Mouse (Mus musculus) G1E-ER4 (cell line): Measurements from ENCODE around the gene Tubb5. TPM values are rescaled to one million over a fixed set of nuclear protein-coding genes. Genes with fewer than 3 reads are reported as not detected.

Source experiments
- GATA1 ChIP-seq: IDR thresholded peaks from one replicate; pipeline ENCODE4 v1.8.0; 2012; ENCODE audit warnings: low read length, inconsistent platforms
- polyA plus RNA-seq: library from polyadenylated mRNA; stranded (reverse); fragments of >175 nt; gene quantifications from 2 replicates; pipeline ENCODE4 v1.2.3, GENCODE M21; 2012

Tubb5 gene
- polyA plus RNA-seq, 1 experiment = 178 TPM

DNA sequence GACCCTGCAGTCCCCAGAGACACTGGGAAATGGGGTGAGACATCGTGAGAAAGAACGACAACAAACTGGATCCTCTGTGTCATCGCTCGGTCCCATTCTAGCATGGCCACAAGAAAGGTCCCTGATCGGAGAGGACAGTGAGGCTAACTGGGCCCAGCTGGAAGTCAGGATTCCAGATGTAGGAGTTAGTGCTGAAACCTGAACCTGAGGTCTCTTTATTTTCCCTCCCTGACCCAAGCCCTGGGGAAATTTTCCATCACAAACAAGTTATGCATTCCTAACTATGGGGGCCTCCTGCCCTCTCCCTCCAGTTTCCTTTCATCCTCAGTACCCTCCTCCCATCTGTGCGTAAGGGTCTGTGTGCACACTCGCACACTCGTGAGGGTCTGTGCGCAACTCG, 20.9 kb downstream of the Tubb5 start:
- TF ChIP-seq GATA1 = no peak

DNA sequence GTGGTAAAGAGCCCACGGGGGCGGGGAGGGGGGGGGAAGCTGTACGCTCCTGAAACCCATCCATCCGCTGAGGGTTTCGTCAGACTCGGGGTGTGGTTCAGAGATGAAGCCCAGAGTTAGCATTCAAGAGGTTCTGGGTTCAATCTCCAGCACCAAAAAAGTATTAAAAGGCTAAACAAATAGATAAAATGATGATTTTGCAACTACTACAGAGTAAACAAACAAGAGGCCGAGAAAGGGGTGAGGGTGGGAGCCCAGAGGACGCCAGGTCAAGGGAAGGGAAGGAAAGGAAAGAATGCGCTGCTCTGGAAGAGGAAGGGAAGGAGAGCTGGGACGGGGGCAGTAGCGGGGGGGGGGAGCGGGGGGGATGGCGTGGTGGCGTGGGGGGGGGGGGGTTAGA, 21.4 kb downstream of the Tubb5 start:
- TF ChIP-seq GATA1 = no peak

DNA sequence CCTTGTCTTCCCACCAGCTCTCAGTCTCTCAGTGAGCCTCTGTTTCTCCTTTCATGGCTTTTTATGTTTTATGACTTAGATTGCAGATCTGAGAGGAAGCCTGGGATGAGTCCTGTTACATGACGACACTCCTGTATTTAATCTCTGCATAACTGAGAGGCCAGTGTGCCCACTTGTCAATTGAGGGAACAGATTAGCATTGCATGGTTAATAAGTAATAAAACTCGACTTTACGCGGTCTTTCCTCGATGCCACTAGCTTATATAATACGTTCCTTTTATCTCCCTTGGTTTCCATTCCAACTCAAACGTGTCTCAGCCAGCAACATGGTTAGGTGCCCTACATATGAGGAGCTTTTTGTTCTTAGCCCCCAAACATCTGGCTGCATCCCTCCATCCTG, 22.3 kb downstream of the Tubb5 start:
- no peak for TF ChIP-seq GATA1

DNA sequence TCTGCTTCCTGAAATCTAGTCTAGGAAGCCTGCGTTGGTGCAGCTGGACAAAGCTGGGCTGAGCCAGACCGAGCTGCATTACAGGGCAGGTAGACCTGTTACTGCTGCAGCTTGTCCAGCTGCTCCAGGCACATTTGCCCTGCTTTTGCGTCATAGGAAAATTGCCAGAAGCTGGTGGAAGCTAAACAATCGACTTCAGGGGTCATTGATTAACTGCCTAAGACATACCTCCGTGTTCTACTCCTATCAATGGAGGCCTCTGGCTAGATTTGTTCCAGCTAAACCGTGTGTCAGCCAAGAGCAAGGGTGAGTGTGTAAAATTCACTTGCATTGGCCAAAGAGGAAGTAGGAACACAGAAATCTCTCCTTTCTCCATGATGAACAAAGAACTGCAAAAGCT, 23.4 kb downstream of the Tubb5 start:
- no peak for TF ChIP-seq GATA1

DNA sequence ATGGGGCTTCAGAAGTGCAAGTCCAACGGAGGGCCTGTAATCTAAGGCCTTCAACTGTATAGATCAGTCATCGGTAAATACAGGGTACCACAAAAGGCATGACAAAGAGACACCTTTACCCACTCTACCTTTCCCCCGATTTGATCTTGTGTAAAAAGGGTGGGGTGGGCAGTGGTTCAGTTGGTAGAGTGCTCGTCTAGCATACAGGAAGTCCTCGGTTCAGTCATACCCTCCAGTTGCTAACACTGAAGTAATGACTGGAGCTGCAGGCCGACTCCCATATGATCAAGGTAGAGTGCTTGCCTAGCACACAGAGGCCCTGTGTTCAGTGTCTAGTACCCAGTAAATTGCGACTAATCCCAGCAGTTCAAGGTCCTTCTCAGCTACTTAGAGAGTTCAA, 24.5 kb downstream of the Tubb5 start:
- no peak for TF ChIP-seq GATA1

DNA sequence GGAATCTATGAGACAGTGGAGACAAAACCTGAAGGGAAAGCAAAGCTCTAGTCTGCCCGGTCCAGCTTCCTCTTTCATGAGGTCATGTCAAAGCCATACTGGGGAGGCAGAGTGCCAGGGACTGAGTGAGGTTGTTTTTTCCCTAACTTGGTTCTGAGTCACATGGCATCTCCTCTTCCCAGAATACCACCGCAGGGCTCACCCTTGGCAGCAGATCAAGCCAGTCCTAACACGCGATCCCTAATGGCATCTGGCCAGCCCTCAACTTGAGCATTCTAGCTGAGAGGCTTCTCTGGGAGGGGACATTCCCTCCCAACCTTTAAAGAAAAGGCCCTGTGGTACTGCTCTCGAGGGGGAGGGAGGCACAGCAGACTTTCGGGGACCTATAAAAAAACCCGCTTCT, 24.9 kb downstream of the Tubb5 start:
- TF ChIP-seq GATA1 = no peak

DNA sequence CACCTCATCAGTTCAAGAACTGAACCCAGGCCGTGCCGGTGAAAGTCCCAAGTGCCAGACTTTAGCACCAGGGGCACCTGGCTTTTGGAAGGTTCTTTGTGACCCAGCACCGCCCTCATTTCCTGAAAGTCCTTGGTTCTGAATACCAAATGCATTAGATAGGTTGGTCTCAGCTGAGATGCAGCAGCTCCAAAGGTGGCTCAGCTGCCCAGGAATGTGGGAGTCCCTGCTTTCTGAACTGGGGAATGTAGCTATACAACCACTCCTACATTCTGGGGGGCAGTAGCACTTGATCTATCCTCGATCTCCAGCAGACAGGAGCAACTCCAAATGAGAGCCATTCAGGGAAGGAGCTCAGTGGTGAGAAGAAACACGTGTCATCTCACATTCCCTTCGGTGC, 25.4 kb downstream of the Tubb5 start:
- no peak for TF ChIP-seq GATA1

DNA sequence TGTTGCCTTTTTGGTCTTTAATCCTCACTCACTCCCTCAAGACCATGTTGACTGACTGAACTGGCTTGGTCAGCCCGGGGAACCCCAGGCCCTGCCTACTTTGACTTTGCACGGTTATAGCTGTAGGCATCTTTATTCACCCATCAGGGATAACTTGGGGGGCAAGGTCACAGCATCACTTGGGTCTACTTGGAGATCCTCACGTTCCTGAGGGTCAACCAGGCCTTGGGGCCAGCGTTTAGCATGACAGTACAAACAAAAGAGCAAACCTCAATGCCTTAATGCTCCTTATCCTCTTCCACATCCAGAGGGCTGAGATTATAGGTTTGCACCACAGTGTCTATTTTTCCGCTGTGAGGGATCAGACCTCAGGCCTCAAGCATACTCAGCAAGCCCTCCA, 25.8 kb downstream of the Tubb5 start:
- TF ChIP-seq GATA1 = no peak

DNA sequence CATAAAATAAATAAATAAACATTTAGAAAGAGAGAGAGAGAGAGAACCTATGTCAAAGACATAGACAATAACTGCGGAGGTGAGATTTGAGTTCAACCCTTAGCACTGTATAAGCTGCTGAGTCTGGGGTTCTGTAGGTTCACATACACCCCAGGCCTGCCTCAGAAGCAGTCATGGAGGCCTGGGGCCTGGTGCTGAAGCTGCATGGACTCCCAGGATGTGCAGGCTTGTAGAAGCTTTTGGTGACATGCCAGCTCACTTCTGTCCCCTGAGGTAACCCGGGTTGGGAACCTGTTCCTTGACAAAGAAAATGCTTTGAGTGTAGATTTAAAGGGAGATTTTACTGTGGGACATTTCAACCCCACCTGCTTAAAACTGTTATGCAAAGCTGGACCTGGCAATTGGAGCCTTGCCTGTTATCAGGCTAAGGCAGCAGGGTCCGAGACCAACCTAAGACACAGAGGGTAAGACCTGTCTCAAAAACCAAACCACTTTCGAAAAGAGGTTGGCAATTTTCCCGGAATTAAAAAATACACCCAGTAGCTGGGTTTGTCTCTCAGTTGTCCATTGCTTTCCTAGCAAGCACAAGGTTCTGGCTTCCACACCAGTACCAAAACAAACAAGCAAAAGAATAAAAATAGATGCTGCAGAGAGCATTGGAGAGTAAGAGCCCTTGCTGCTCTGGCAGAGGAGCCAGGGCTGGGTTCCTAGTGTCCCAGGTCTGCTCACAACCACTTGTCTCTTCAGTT, 27.0 kb downstream of the Tubb5 start:
- TF ChIP-seq GATA1 = no peak

DNA sequence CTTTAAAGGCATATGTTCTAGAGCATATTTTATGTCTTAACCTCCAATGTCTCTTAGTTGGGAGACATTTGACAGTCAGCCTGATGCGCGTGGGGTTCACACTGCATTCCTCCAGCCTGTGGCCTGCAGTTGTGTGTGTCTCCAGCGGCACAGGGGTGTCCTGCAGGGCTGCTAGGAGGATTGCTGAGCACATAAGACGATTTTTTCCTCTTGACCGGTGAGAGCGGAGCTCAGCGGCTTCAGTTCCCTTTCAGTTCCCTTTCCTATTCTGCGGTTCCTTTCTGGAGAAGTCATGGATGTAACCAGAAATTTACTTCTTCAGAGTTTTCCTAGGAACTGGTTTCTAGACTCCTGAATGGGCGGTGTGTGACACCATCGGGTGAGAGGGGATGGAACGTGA, 28.7 kb downstream of the Tubb5 start:
- TF ChIP-seq GATA1 = no peak

DNA sequence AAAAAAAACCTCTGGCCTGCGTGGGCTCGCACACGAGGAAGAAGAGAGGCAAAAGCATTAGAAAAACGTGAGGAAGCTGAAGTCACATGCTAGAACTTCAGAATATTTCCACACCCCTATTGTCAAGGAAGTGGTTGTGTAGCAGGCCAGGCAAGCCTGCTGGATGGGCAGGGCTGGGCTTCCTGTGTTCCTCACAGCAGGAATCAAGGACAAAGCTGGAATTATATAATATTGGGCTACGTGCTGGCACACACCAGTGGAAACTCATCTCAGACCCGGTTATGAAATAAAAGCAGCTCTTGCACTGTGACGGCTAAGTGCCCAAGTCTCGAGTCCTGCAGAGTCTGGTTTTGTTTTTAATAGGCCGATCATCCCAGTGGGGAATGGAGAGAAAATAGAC, 30.0 kb downstream of the Tubb5 start:
- TF ChIP-seq GATA1 = no peak

DNA sequence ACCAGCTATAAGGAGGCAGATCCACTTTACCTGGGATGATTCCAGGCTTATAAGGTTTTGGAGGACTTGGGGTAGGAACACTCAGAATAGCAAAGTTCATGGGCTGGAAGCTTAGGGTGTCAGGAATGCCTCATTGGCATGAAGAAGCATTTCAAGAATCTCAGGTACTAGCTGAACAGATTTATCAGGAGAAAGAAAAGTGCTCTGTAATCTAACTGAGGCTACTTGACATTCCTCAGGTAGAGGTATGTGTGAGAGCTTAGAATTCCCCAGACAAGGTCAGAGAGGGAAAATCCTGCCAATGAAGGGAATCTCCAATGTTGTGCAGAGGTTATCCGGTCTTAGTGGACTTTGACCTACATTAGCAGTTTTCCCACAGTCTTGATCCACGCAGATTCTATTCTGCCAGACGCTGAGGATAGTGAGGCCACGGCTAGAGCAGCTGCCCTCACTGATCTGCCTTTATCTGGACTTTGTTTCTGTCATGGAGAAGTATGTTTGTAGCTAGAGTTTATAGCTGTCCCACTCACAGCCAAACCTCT, 34.2 kb downstream of the Tubb5 start:
- TF ChIP-seq GATA1 = no peak

DNA sequence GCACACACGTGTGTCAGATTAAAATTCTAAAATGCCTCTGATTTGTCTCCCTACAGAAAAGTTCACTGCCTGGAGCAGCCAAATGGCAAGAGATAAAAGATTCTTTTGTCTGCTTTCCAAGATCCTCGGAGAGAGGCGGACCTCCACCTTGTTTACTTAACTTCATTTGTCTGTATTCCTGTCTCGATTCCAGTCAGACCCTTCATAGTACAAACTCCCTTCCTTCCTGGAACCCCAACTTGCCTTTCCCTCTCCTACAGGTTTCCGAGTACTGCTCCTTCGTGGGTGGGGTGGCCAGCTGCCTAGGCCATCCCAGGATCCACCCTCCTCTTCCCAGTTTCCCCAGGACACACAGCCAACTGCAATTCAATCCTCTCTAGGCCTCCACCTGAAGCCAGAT, 35.1 kb downstream of the Tubb5 start:
- no peak for TF ChIP-seq GATA1

DNA sequence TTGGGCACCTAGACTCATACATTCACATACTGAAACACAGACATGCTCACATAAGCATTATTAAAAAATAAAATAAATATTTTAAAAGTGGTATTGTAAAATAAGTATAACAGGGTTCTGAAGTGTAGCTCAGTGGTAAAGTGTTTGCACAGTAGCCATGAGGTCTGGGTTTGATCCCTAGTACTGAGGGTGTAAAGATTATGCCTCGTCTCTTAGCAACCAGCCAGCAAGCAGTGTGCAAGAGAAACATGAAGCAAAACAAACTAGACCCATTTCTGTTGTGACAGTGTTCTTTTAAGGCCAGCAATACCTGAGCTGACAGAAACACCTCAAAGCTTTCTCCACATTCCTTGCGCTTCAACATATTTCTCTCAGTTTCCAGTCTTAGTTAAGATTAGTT, 37.2 kb downstream of the Tubb5 start:
- no peak for TF ChIP-seq GATA1

DNA sequence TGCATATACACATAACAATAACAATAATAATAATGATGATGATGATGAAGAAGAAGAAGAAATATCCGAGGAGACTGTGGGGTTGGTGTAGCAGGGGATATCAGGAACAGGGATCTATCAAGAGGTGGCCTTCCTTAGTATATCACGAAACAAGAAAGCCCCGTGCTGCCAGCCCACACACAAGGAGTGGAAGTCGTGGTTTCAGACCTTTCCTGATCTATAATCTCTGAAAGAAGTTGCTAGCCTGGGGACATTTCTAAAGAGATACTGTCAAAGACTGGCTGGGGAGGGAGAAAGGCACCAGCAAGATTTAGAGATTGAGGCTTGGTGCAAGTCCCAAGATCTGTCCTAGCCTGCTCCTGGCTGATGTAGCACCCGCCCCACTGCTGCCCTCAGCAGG, 41.3 kb downstream of the Tubb5 start:
- TF ChIP-seq GATA1 = no peak

DNA sequence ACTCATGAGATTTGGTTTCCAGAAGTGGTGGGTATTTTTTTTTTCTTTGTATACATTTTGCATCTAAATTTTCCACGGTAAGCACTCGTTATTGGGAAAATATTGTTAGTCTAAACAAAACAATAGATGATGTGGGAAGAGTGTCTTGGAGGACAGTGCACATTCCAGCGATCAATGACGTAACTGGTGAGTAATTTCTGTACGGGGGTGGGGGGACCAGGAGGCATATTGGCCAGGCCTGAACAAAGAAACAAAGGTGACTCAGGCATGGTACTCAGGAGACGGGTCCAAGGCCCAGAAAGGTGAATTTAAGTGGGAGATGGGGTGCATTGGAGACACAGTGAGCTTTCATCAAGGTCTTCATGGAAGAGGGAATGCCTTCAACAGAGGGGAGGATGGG, 42.5 kb downstream of the Tubb5 start:
- TF ChIP-seq GATA1 = no peak

DNA sequence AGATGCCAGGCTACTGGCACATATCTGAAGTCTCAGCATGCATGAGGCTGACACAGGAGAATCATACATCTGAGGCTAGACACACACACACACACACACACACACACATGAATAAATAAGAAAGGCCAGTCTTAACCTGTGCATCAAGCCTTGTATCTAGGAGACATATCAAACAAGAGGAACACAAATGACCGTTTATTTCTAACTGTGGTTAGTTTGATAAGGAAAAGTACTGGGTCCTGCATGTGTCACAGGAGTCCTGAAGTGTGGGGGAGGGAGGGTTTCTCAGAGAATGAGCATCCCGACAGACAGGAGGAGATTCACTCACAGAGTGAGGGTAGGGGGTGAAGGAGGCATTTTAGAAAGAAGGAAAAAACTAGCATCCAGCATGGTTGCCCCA, 43.0 kb downstream of the Tubb5 start:
- TF ChIP-seq GATA1 = no peak

DNA sequence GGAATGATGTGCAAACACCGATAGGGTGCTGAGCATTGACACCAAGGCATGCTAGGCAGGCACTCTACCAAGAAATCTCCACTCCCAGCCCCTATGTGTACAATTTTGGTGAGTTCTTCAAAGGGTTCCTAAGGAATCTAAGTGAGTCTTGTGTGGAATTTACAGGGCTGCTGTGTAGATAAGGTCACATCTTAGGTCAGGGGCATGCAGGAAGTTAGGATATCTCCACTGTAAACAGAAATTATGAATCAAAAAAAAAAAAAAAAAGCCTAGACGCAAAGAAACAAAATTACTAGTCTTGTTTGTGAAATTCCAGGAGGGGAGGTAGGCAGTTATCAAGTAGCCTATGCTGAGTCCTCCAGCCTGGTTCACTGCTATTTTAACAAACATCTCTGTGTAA, 45.3 kb downstream of the Tubb5 start:
- TF ChIP-seq GATA1 = no peak
